Mouse (Mus musculus): ENCODE data around the gene Blnk.
A peak's percentile ranks its signal among the peaks of the same experiment; 100 is the strongest.

Gene Blnk

GRCm38 (mm10) chr19:40994057-40994585 is at the start of gene Blnk:
Gene Blnk (minus strand): TSS chr19:40994535.
- no peak for DNase-seq (ENCODE audit: low read depth, low spot score)

DNA sequence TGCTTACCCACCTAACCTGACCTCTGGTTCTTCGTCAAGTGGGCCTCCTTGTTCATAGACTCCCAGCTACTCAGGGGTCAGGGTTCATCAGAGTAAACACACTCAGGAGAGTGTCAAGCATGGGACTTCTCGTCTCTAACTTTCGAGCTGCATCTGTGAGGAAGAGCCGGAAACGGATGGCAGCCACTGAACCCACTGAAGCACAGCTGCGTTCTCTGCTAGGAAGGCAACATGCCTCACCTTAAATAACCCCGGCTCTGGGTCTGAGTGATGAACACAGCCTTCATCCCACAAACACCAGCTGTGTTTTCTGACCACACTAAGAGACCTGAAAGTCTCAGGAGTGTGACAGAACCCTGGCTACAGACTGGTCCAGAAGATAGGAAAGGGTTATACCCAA is 44.8 kb upstream of the Blnk start:
- no peak for DNase-seq (ENCODE audit: low read depth, low spot score)

DNA sequence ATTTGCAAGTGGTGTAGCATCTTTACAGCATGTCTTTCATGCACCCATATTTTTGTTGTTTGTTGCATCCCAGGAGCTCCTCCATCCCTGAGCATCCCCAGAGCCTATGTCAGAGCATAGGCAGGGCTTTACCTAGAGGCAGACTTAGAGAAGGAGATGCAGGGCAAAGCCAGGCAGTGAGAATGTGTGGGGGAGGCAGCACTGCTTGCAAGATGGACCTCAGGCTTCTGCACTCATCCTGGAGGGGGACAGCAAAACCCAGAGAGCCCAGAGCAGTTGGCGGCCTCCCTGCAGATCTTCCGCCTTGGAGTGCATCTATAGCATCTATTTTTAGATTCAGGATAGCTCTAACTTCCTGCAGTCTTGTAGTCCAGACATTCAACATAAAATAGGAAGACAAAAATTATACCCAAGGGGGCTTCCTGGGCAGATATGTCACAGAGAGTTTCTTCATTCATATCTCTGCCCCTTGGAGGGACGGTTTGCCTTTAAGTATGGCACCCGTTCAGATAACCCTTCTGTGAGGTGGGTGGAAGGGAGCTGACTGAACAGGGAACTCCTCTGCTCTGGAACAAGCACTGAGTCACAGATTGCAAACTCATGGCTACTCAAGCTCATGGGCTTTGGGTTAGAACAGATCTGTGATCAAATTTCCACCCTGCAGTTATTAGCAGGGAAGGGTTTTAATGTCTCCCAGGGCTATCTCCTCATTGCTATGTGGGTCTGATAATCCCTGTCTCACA is 41.6 kb upstream of the Blnk start:
- no peak for DNase-seq (ENCODE audit: low read depth, low spot score)

DNA sequence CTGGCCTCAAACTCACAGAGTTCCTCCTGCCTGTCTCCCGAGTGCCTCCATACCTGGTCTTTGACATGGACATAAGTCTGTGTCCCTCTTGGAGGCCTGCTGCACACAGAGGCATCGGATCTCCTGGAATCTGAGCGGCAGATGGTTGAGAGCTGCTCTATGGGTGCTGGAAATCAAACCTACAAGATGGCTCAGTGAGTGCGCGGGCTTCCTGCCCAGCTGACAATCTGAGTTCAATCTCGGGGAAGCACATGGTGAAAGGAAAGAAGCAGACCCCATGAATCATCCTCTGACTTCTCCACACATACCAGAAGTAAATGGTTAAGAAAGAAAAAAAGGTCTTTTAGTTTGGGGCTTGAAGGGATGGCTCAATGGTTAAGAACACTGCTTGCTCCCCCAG is 37.5 kb upstream of the Blnk start:
- no peak for DNase-seq (ENCODE audit: low read depth, low spot score)

- DNase-seq (ENCODE audit: low read depth, low spot score), result no peak
These were observed 36.7 kb upstream of the Blnk start for GRCm38 (mm10) chr19:41031009-41031408.

DNA sequence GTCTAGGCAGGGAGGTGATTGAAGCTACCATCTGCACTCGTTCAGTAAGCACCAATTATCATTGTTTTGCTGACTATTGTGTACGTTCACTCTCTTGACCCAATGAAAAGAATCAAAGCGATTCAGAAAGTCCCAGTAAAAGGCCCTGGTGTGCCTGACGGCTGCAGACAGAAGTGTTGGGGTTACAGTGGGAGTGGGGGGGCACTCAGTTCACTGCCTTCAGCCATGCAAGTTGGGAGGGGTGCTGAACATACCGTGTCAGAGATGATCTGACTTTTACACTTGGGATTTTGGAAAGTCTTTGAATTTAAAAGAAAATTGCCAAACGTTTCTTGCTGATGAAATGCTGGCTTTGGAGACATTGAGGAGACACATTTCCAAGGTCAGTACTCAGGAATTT is 35.8 kb upstream of the Blnk start:
- no peak for DNase-seq (ENCODE audit: low read depth, low spot score)

DNA sequence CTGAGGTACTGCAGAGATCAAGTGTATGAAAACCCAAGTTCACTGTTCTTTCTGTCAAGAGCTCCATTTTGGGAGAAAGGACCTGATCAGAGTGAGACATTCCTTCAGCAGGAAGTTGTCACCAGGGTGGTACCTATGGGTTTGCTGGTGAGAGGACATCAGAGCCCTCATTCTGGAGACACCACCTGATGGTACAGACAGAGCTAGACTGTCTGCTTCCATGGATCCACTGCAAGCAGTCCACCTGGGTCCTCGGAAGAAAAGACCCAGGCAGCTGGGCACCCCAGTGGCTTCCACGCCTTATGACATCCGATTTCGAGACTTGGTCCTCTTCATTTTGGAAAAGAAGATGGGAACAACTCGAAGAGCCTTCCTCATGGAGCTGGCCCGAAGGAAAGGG is 34.9 kb upstream of the Blnk start, which contains the start of gene Dntt:
Dntt (plus strand) TSS at position 57 of the 400 bp plus-strand sequence.
- DNase-seq (ENCODE audit: low read depth, low spot score), result no peak

DNA sequence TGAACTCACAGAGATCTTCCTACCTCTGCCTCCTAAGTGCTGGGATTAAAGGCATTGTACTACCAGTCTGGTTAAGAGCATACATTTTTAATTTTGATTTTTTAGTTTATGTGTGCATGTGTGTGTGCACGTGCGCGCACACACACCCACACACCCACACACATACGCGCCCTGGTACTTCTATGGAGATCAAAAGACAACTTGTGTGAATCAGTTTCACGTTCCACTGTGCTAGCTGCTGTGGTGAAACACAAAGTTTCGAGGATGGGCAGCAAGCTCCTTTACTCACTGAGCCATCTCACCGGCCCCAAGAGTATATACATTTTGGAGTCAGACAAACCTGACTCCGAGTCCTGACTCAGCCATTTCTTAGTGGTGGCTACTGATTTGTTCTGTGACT is 33.3 kb upstream of the Blnk start:
- no peak for DNase-seq (ENCODE audit: low read depth, low spot score)

DNA sequence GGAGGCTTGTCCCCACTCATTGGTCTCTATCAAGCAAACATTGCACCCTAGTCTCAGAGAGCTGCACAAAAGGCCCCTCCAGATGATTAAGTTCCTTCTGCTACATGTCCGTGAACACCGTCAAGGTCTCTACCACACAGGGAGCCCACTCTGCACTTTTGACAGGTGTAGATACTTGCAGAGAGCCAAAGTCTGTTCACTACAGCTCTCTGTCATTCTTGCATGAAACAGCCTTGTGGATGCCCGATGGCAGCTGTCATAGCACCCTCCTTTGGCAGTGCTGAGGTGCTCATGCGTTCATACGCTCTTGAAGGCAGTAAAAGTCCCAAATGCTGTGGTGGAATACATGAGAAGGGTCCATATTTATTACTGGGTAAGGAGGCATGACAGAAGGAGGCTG is 32.7 kb upstream of the Blnk start:
- DNase-seq (ENCODE audit: low read depth, low spot score), result no peak

- no peak for DNase-seq (ENCODE audit: low read depth, low spot score)
These were observed 32.2 kb upstream of the Blnk start for GRCm38 (mm10) chr19:41026551-41026950.

- no peak for DNase-seq (ENCODE audit: low read depth, low spot score)
These were observed 27.9 kb upstream of the Blnk start for GRCm38 (mm10) chr19:41022244-41022643.

GRCm38 (mm10) chr19:41020537-41020936 is 26.2 kb upstream of the Blnk start:
- DNase-seq (ENCODE audit: low read depth, low spot score), result no peak

- no peak for DNase-seq (ENCODE audit: low read depth, low spot score)
These were observed 24.9 kb upstream of the Blnk start for GRCm38 (mm10) chr19:41019164-41019675.

- DNase-seq (ENCODE audit: low read depth, low spot score), result peak; percentile 62
These were observed 21.8 kb upstream of the Blnk start for GRCm38 (mm10) chr19:41015951-41016716.

DNA sequence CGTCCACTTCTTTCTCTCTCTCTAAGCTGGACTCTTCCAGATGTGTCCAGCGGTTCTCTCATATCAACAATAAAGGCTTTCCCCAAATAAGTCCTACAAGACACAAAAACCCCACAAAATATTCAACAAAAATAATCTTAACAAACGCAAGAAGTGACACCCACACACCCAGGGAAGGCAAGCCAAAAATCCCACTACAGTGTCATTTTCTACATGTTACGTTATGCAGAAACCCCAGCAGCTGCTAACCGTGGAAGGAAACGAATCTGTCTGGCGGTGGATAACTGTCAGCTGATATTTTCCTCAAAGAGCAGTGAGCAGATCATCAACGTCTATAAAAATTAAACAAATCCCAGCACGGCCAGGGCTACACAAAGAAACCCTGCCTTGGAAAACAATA is 19.7 kb upstream of the Blnk start:
- DNase-seq (ENCODE audit: low read depth, low spot score), result no peak

- DNase-seq (ENCODE audit: low read depth, low spot score), result no peak
These were observed 19.3 kb upstream of the Blnk start for GRCm38 (mm10) chr19:41013591-41013990.

DNA sequence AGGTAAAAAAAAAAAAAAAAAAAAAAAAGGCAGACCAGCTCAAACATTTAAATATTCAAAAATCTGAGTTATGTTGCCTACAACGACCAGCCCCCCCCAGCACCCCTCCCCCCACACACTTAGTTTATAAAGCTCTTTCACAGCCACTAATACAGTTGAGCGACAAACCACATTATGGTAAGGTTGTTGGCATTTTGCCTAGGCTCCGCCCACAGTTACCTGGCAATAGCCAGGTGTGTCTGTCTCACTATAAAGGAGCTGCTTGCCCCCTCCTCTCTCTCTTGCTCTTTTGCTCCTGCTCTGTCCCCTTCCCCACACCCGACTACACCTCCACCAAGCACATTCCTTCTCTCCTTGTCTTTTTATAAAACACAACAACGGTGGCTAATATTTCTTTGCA is 17.3 kb upstream of the Blnk start:
- no peak for DNase-seq (ENCODE audit: low read depth, low spot score)

GRCm38 (mm10) chr19:41008674-41009395 is 14.5 kb upstream of the Blnk start:
- no peak for DNase-seq (ENCODE audit: low read depth, low spot score)

GRCm38 (mm10) chr19:41007733-41008132 is 13.4 kb upstream of the Blnk start:
- no peak for DNase-seq (ENCODE audit: low read depth, low spot score)

- no peak for DNase-seq (ENCODE audit: low read depth, low spot score)
These were observed 13.0 kb upstream of the Blnk start for GRCm38 (mm10) chr19:41007326-41007725.

GRCm38 (mm10) chr19:41006621-41007020 is 12.3 kb upstream of the Blnk start:
- DNase-seq (ENCODE audit: low read depth, low spot score), result no peak
